25 mouse cellular contexts compared by ENCODE assay signal in genomic region chr10:80776358-80776869, GRCm38 (mm10). TPM values are rescaled to one million over a fixed set of nuclear protein-coding genes. Genes with fewer than 3 reads are reported as not detected.
A peak's percentile ranks its signal among the peaks of the same experiment; 100 is the strongest.
DNase-seq lines count a peak whose midpoint lies in the region; ATAC-seq and TF ChIP-seq lines count a peak whose summit lies in the region.
"Had no signal": no experiment of that assay in that cellular context is flagged by ENCODE, and none has a peak within 500 bp of the region (broad histone marks: within the 10 kb centered on the region; RNA-seq: fewer than 3 reads in every experiment).

No protein-coding gene starts in this region.

- no peak overlapping the region for H3K4me3 ChIP-seq in heart, embryonic 13.5 days
- no peak overlapping the region for H3K4me3 ChIP-seq in stomach, postnatal 0 days (ENCODE audit: low read depth, low read length)
- H3K4me3 ChIP-seq: forebrain, embryonic 13.5 days; liver, embryonic 13.5 days had no signal

- H3K9me3 ChIP-seq in heart, embryonic 13.5 days: no peaks in the 10 kb centered on the region
- no peaks in the 10 kb centered on the region for H3K9me3 ChIP-seq in stomach, postnatal 0 days (ENCODE audit: control insufficient read depth, low read length)
- H3K9me3 ChIP-seq: forebrain, embryonic 13.5 days; liver, embryonic 13.5 days had no signal

- H3K9ac ChIP-seq in heart, embryonic 13.5 days: peak overlapping the region; percentile 71
- peak overlapping the region; percentile 23; the same call in 1 of the 2 replicates for H3K9ac ChIP-seq in stomach, postnatal 0 days (ENCODE audit: low read length)
- H3K9ac ChIP-seq: forebrain, embryonic 13.5 days; liver, embryonic 13.5 days had no signal

- H3K4me2 ChIP-seq in heart, embryonic 13.5 days: no peak overlapping the region
- H3K4me2 ChIP-seq in stomach, postnatal 0 days (replicated peaks; ENCODE audit: low read depth): no peak overlapping the region
- H3K4me2 ChIP-seq: forebrain, embryonic 13.5 days; liver, embryonic 13.5 days; midbrain, embryonic 11.5 days had no signal

- ATAC-seq in heart, embryonic 13.5 days (ENCODE audit: extremely low read depth, insufficient number of reproducible peaks, low FRiP score, low TSS enrichment): no peak
- ATAC-seq in stomach, postnatal 0 days (ENCODE audit: low FRiP score, low TSS enrichment): no peak
- ATAC-seq: forebrain, embryonic 13.5 days; hindbrain, postnatal 0 days; intestine, embryonic 16.5 days had no signal

- WGBS in heart, embryonic 13.5 days: 77% methylated on average over 6 of the region's 6 CpGs
- 63% methylated on average over 6 of the region's 6 CpGs for WGBS in stomach, postnatal 0 days

- H3K36me3 ChIP-seq in heart, embryonic 13.5 days: peaks cover 95% of the 10 kb centered on the region
- peaks cover 44% of the 10 kb centered on the region for H3K36me3 ChIP-seq in stomach, postnatal 0 days (ENCODE audit: control insufficient read depth, insufficient read depth, low read length)

- peak overlapping the region; percentile 76 for H3K27ac ChIP-seq in heart, embryonic 13.5 days (replicated peaks)
- 0 out of 2 replicates have a peak overlapping the region, but pooled peaks have one; percentile 18 for H3K27ac ChIP-seq in stomach, postnatal 0 days (replicated peaks)
- H3K27ac ChIP-seq: forebrain, embryonic 13.5 days; liver, embryonic 13.5 days had no signal

- DNase-seq in cerebellum, adult 9-10 months: peak; percentile 49
- no peak for DNase-seq in cerebellum, adult 11-12 months
- no peak for DNase-seq in heart, postnatal 10 days
- peak; percentile 66 for DNase-seq in urinary bladder, postnatal 14 days (ENCODE audit: low spot score)
- no peak for DNase-seq in urinary bladder, postnatal 25 days (ENCODE audit: low spot score)
- no peak for DNase-seq in stomach, postnatal 0 days (ENCODE audit: low spot score)
- no peak for DNase-seq in layer of hippocampus, postnatal 25 days (ENCODE audit: extremely low spot score in 1 of 2, low spot score in 1 of 2)
- DNase-seq: adrenal gland, postnatal 10 days; gastrocnemius, postnatal 14 days; heart, adult 11 months; kidney, adult 9 months; kidney, postnatal 14 days; liver, embryonic 13.5 days; lung, adult 2 months; lung, postnatal 14 days; thymus, postnatal 14 days had no signal

- intact Hi-C loops in heart, postnatal 10 days (cut with DNase I): no loop called here

- no peak for TF ChIP-seq EP300 in stomach, postnatal 0 days (optimal IDR thresholded peaks at IDR 0.05)

- peaks cover 52% of the 10 kb centered on the region for H3K4me1 ChIP-seq in heart, embryonic 13.5 days
- peaks cover 3% of the 10 kb centered on the region; the same call in 1 of the 2 replicates for H3K4me1 ChIP-seq in stomach, postnatal 0 days (replicated peaks; ENCODE audit: control insufficient read depth, insufficient read depth)

- no peak for TF ChIP-seq CTCF in stomach, postnatal 0 days (IDR thresholded peaks at IDR 0.05; ENCODE audit: low read depth)

- H3K27me3 ChIP-seq in heart, embryonic 13.5 days (replicated peaks): no peaks in the 10 kb centered on the region
- no peaks in the 10 kb centered on the region for H3K27me3 ChIP-seq in stomach, postnatal 0 days (ENCODE audit: control insufficient read depth, insufficient read depth, low read length)
- H3K27me3 ChIP-seq: forebrain, embryonic 13.5 days; liver, embryonic 13.5 days had no signal

RNA-seq across cellular contexts. Expression of gene Dot1l, which starts 21.4 kb away (rescaled TPM):
- polyA plus RNA-seq in heart, embryonic 13.5 days (2015; fragmentation: Nextera tagmentation; extraction: Ambion mirVana): 17.9 and 19.1 TPM in 2 replicates
- 10 to 100 TPM; 66.3 to 67.6 TPM for total RNA-seq in heart, postnatal 10 days (2021)
- polyA plus RNA-seq in stomach, postnatal 0 days (2015; fragmentation: Nextera tagmentation; extraction: Ambion mirVana): 5.4 and 6.2 TPM in 2 replicates
- 10 to 100 TPM; 39.9 to 60.6 TPM for total RNA-seq in layer of hippocampus, postnatal 25 days (2021)

RNA-seq across cellular contexts. Expression of gene Sf3a2, which starts 21.6 kb away (rescaled TPM):
- 46.3 and 53.4 TPM in 2 replicates for polyA plus RNA-seq in heart, embryonic 13.5 days (2015; fragmentation: Nextera tagmentation; extraction: Ambion mirVana)
- 10 to 100 TPM; 36.8 to 41.4 TPM for total RNA-seq in heart, postnatal 10 days (2021)
- polyA plus RNA-seq in stomach, postnatal 0 days (2015; fragmentation: Nextera tagmentation; extraction: Ambion mirVana): 27.7 and 31.8 TPM in 2 replicates
- total RNA-seq in layer of hippocampus, postnatal 25 days (2021): 10 to 100 TPM; 46.2 to 52.0 TPM

RNA-seq across cellular contexts. Expression of gene Plekhj1, which starts 22.0 kb away (rescaled TPM):
- polyA plus RNA-seq in heart, embryonic 13.5 days (2015; fragmentation: Nextera tagmentation; extraction: Ambion mirVana): 79.6 and 86.5 TPM in 2 replicates
- 10 to 100 TPM; 32.6 to 32.9 TPM for total RNA-seq in heart, postnatal 10 days (2021)
- polyA plus RNA-seq in stomach, postnatal 0 days (2015; fragmentation: Nextera tagmentation; extraction: Ambion mirVana): 62.0 and 65.8 TPM in 2 replicates
- total RNA-seq in layer of hippocampus, postnatal 25 days (2021): 10 to 100 TPM; 63.6 to 71.6 TPM

RNA-seq across cellular contexts. Expression of gene Amh, which starts 28.6 kb away (rescaled TPM):
- polyA plus RNA-seq in heart, embryonic 13.5 days (2015; fragmentation: Nextera tagmentation; extraction: Ambion mirVana): 0.11 TPM in 1 of 2 replicates, not detected in the other
- total RNA-seq in heart, postnatal 10 days (2021): under 1 TPM; 0.41 to 0.45 TPM
- 6.8 and 6.9 TPM in 2 replicates for polyA plus RNA-seq in stomach, postnatal 0 days (2015; fragmentation: Nextera tagmentation; extraction: Ambion mirVana)
- 1 to 10 TPM; 2.3 to 3.2 TPM for total RNA-seq in layer of hippocampus, postnatal 25 days (2021)
- total RNA-seq: common myeloid progenitor, adult 5-6 weeks; megakaryocyte progenitor cell, adult 5-6 weeks; monocyte, adult 5-6 weeks had no signal
- polyA plus RNA-seq: hindbrain, embryonic 11.5 days; hindbrain, postnatal 0 days; liver, embryonic 13.5 days; midbrain, embryonic 11.5 days had no signal

RNA-seq across cellular contexts. Expression of gene Ap3d1, which starts 34.4 kb away (rescaled TPM):
- 44.0 and 46.4 TPM in 2 replicates for polyA plus RNA-seq in heart, embryonic 13.5 days (2015; fragmentation: Nextera tagmentation; extraction: Ambion mirVana)
- 10 to 100 TPM; 47.6 to 52.5 TPM for total RNA-seq in heart, postnatal 10 days (2021)
- polyA plus RNA-seq in stomach, postnatal 0 days (2015; fragmentation: Nextera tagmentation; extraction: Ambion mirVana): 38.7 and 42.7 TPM in 2 replicates
- total RNA-seq in layer of hippocampus, postnatal 25 days (2021): 100 to 1,000 TPM; 128 to 143 TPM

Comparison
In these comparisons a context has a peak if more than half of its experiments do, and no peak if none do; other contexts are left out.
1. DNase-seq: peak in cerebellum, adult 9-10 months (single experiment) and urinary bladder, postnatal 14 days (single experiment); none in cerebellum, adult 11-12 months (single experiment), heart, postnatal 10 days (0 of 2), urinary bladder, postnatal 25 days (single experiment), stomach, postnatal 0 days (single experiment) and layer of hippocampus, postnatal 25 days (0 of 2).